Mouse (Mus musculus): Measurements from ENCODE around the gene Gm49320. TPM values are rescaled to one million over a fixed set of nuclear protein-coding genes. Genes with fewer than 3 reads are reported as not detected.
"Not testable (repeated sequence)": the region's sequence is repeated elsewhere in the genome, so short reads cannot be mapped to it uniquely, and the experiment has no call there.

The Gm49320 gene
- polyA plus RNA-seq, 1 experiment from 2014 or later = 0.34 TPM

DNA sequence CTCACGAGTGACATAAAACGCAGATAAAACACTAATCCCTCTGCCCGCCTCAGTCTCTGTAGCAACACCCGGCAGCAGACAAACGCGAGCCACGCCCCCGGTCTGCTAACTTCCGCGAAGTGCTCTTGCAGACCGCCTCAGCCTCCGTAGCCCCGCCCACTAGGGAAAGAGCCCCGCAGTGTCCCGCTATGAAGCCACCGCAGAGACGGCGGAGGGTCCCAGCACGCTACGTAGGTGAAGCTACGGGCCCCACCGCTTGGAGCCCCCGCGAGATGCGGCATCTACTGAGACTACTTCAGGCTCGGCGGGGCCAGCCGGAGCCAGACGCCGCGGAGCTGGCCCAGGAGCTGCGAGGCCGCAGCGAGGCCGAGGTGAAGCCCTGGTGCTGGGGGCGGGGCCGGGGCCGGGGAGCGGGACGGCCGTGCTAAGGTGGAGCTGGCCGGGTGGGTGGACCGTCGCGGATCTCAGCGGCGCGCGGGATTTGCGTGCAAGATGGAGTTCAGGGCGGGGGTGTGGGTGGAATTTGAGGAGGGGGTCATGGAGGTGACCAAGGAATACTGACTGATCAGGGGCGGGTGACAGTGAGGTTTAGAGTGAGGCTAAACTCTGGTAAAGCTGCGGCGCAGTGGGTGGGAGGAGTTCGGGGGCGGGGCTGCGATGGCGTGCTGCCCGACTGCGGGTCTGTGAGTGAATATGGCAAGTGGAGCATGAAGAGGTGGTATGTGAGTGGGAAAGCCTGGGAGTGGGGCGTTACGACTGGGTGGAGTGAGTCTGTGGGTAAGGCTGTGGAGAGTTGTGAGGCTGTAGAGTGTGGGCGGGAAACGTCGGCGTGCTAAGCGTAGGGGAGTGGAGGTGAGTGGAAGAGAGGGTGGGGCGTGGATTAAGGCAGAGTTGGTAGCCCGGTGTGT lies 14.5 kb downstream of the Gm49320 start, which contains the start of gene Snapc2:
Gene Snapc2 (plus strand): TSS at position 147 of the 908 bp plus-strand sequence.
- peak; percentile 93 for ATAC-seq
- no peaks in the 10 kb centered on the region for H3K27me3 ChIP-seq (replicated peaks)
- peaks cover 21% of the 10 kb centered on the region for H3K36me3 ChIP-seq
- WGBS = under 1% methylated on average over 69 of the region's 69 CpGs
- H3K4me2 ChIP-seq (replicated peaks) = peak within 1 kb of the TSS; percentile 77
- H3K9me3 ChIP-seq = no peaks in the 10 kb centered on the region
- H3K4me1 ChIP-seq (replicated peaks) = peaks cover 36% of the 10 kb centered on the region
- H3K9ac ChIP-seq = peak within 1 kb of the TSS; percentile 98
- H3K27ac ChIP-seq = peak within 1 kb of the TSS; percentile 95
- peak within 1 kb of the TSS; percentile 99 for H3K4me3 ChIP-seq (replicated peaks)

DNA sequence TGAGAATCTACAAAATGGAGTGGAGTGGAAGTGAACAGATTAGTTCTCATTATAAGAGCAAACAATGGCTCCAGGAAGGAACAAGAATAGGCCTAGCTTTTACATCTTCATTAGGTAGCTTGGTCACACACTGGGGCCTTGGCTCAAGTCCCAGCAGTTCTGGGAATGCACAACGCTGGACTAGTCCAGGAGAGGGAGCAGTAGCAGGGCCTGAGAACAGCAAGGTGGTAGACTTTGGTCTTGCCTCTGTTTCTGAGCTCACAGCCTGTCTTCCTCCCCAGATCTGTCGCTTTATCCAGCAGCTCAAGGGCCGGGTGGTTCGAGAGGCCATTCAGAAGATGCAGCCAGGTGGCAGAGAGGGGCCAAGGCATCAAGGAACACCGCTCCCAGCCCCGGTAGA lies 15.3 kb downstream of the Gm49320 start:
- WGBS = 58% methylated on average over 6 of the region's 6 CpGs
- ATAC-seq = no peak
- Histone ChIP-seq H3K27ac (0 out of 2 replicates have a peak overlapping the region, but pooled peaks have one; percentile 29), H3K36me3 (peaks cover 21% of the 10 kb centered on the region), H3K4me2 (replicated peaks) (peak overlapping the region; percentile 77), H3K27me3 (replicated peaks) (no peaks in the 10 kb centered on the region), H3K9ac (no peak overlapping the region; the same call in 1 of the 2 replicates), H3K4me1 (replicated peaks) (peaks cover 39% of the 10 kb centered on the region), H3K9me3 (no peaks in the 10 kb centered on the region), H3K4me3 (replicated peaks) (peak overlapping the region; percentile 99)

DNA sequence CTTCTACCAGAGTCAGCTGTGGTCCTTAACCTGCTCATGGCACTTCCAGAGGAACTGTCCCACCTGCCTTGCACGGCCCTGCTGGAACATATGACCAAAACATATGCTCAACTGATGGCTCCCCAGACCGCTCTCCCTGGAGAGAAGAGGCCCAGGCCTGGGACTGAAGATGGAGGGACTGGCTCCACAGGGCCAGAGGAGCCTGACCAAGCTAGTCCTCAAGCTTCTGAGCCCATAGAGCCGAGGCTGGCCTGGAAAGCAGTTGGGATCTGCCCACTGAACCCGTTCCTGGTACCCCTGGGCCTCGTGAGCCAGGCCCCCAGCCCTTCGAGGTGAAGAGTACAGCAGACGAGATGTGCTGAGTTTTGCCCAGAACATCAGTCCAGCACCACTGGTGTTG lies 16.8 kb downstream of the Gm49320 start:
- H3K9ac ChIP-seq; H3K4me3 ChIP-seq (replicated peaks); ATAC-seq; H3K27me3 ChIP-seq (replicated peaks); H3K27ac ChIP-seq; H3K4me2 ChIP-seq (replicated peaks); H3K9me3 ChIP-seq: not testable (repeated sequence)
- 84% methylated on average over 7 of the region's 7 CpGs for WGBS
- Histone ChIP-seq H3K4me1 (replicated peaks) (peaks cover 40% of the 10 kb centered on the region), H3K36me3 (peaks cover 23% of the 10 kb centered on the region)

DNA sequence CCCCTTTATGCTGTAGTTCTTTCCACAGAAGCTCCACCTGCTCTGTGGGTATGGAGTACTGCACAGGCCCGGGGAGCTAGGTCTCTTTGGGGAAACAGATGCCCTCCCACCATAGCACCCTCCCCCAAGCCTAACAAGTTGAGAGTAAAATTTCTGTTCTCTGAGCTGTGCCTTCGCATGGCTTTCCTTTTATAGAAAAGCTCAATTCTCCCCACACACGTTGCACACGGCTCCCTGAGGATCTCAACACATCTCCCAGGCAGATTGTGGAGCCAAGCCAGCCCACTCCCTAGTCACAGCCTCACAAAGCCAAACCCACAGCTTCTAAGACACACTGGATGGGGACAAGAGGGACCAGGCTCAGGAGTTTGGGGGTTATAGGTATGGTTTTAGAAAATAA lies 18.2 kb downstream of the Gm49320 start:
- Histone ChIP-seq H3K4me3 (replicated peaks) (no peak overlapping the region), H3K9ac (no peak overlapping the region), H3K4me1 (replicated peaks) (peaks cover 37% of the 10 kb centered on the region), H3K27me3 (replicated peaks) (no peaks in the 10 kb centered on the region), H3K27ac (peak overlapping the region; percentile 73; the same call in 1 of the 2 replicates), H3K9me3 (no peaks in the 10 kb centered on the region), H3K36me3 (peaks cover 32% of the 10 kb centered on the region), H3K4me2 (replicated peaks) (0 out of 2 replicates have a peak overlapping the region, but pooled peaks have one; percentile 87)
- no peak for ATAC-seq
- WGBS = 55% methylated on average over 4 of the region's 4 CpGs

DNA sequence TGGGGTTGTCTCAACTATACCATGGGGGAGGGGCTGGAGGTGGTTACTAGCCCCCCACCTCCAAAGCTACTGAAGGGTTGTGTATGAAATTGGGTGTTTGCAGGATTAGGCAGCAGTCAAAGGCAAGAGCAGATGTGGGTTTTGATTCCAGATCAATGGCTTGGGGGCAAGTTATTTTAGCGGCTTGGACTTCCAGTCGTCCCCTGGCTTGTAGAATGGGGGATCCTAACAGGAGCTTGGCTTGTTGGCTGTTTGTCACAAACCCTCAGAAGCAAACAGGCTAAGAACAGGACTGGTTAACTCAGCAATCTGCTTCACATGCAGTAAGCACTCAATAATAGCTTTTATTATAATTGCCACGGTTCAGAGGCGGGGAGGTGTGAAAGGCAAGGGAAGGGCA lies 18.7 kb downstream of the Gm49320 start:
- peaks cover 34% of the 10 kb centered on the region for H3K4me1 ChIP-seq (replicated peaks)
- 82% methylated on average over 4 of the region's 4 CpGs for WGBS
- 0 out of 2 replicates have a peak overlapping the region, but pooled peaks have one; percentile 65 for H3K9ac ChIP-seq
- ATAC-seq = no peak
- H3K27me3 ChIP-seq (replicated peaks) = no peaks in the 10 kb centered on the region
- H3K36me3 ChIP-seq = peaks cover 34% of the 10 kb centered on the region
- H3K4me3 ChIP-seq (replicated peaks) = no peak overlapping the region
- H3K4me2 ChIP-seq (replicated peaks) = peak overlapping the region; percentile 87
- H3K27ac ChIP-seq = peak overlapping the region; percentile 73; the same call in 1 of the 2 replicates
- no peaks in the 10 kb centered on the region for H3K9me3 ChIP-seq

DNA sequence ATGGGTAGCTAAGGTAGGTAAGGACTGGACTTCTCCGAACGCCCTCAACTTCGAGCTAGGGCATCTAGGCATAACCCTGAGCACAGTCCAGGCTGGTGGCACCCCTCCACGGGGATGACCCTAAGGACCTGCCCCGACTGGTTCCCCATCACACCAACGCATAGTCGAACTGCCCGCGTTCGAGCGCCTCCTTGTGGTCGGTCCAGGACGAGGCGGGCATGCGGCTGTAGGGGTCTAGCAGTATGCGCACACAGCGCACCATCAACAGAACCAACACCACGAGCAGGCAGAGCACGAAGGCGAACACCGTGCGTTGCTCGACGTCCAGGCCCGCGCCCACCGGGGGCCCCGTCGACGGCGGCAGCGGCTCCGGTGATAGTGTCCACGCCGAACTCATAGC lies 19.6 kb downstream of the Gm49320 start:
- WGBS = 1% methylated on average over 35 of the region's 35 CpGs
- no peaks in the 10 kb centered on the region for H3K27me3 ChIP-seq (replicated peaks)
- H3K4me1 ChIP-seq (replicated peaks) = peaks cover 30% of the 10 kb centered on the region
- H3K36me3 ChIP-seq = peaks cover 42% of the 10 kb centered on the region
- H3K9me3 ChIP-seq = no peaks in the 10 kb centered on the region
- peak overlapping the region; percentile 87 for H3K4me2 ChIP-seq (replicated peaks)
- peak overlapping the region; percentile 73 for H3K4me3 ChIP-seq (replicated peaks)
- H3K27ac ChIP-seq = peak overlapping the region; percentile 73
- ATAC-seq = peak; percentile 49
- peak overlapping the region; percentile 65 for H3K9ac ChIP-seq

DNA sequence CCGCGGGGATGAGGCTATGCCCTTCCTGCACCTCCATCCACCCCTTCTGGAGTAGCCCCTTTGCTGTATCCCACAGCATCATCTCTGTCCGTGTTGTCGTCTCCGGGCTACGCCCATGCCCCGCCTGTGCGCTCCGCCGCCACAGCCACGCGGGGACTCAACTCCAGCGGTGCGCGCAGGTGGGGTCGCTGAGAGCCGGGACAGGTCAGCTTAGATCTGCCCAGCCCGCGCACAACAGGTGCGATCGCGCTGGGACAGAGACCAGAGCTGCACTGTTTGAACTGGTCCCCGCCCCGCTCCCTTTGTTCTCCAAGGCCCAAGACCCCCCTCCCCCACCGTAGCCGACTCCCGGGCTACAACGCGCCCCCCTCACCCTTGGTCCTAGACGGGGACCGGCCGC lies 20.0 kb downstream of the Gm49320 start:
- Histone ChIP-seq H3K4me1 (replicated peaks) (peaks cover 30% of the 10 kb centered on the region), H3K36me3 (peaks cover 43% of the 10 kb centered on the region), H3K9me3 (no peaks in the 10 kb centered on the region), H3K27ac (peak overlapping the region; percentile 73), H3K27me3 (replicated peaks) (no peaks in the 10 kb centered on the region), H3K9ac (peak overlapping the region; percentile 65), H3K4me3 (replicated peaks) (peak overlapping the region; percentile 73), H3K4me2 (replicated peaks) (peak overlapping the region; percentile 87)
- peak; percentile 75 for ATAC-seq
- WGBS = 0% methylated on average over 32 of the region's 32 CpGs

DNA sequence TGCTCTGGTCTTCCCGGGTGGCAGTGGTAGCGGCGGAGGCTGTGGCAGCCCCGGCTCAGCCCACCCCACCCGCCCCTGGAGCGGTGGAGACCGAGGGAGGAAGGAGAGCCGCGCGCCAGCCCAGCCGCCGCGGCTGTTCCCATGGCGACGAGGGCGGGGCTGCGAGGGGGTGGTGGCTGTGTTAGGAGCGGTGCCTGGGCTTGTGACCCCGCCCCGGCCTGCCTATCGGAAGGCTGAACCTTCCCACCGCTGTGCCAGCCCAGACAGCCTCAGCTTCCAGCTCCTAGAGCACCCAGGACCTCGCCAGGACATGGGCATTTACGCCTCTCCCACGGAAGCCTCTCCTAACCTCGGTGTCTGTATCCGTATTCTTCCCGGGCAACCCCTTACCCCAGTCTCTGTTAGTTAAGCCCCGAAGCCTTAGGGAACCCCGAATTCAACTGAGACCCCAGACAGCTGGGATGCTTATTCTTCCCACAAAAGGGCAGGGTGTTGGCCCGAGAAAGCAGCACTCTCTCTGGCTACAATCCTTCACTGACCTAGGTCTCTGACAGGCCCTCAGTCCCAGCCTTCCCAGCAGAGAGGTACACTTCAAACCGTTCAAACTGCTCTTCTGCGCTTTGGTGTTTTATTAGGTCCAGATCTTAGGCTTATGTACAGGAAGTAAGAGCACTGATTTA lies 20.6 kb downstream of the Gm49320 start, which contains the start of gene Ctxn1:
Gene Ctxn1 (minus strand): TSS at position 150 of the 680 bp plus-strand sequence.
- Histone ChIP-seq H3K36me3 (peaks cover 45% of the 10 kb centered on the region), H3K9me3 (no peaks in the 10 kb centered on the region), H3K27me3 (replicated peaks) (no peaks in the 10 kb centered on the region), H3K27ac (peak within 1 kb of the TSS; percentile 73), H3K4me1 (replicated peaks) (peaks cover 27% of the 10 kb centered on the region), H3K4me3 (replicated peaks) (peak within 1 kb of the TSS; percentile 73), H3K9ac (peak within 1 kb of the TSS; percentile 65), H3K4me2 (replicated peaks) (peak within 1 kb of the TSS; percentile 87)
- ATAC-seq = peak; percentile 96
- WGBS = 4% methylated on average over 33 of the region's 33 CpGs

DNA sequence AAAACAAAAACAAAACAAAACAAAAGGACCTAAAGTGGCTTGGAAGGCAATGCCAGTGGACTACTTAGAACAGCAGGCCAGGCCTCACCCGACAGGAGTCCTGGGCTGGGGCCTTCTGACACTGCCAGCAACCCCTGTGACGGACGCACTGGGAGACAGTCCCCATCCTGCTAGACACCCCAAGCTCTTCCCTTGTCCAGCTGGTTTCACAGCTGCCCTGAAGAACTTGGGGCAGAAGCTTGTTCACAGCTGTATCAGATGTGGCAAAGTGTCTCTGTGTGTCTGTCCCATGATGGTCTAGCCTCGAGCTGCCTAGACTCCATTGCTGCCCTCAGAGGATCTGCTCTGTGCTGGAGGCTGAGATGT lies 21.1 kb downstream of the Gm49320 start:
- H3K36me3 ChIP-seq = peaks cover 44% of the 10 kb centered on the region
- WGBS = 78% methylated on average over 4 of the region's 4 CpGs
- no peak for ATAC-seq
- no peaks in the 10 kb centered on the region for H3K27me3 ChIP-seq (replicated peaks)
- peaks cover 27% of the 10 kb centered on the region for H3K4me1 ChIP-seq (replicated peaks)
- H3K27ac ChIP-seq = 0 out of 2 replicates have a peak overlapping the region, but pooled peaks have one; percentile 64
- H3K9ac ChIP-seq = no peak overlapping the region
- no peak overlapping the region for H3K4me3 ChIP-seq (replicated peaks)
- no peaks in the 10 kb centered on the region for H3K9me3 ChIP-seq
- H3K4me2 ChIP-seq (replicated peaks) = no peak overlapping the region

DNA sequence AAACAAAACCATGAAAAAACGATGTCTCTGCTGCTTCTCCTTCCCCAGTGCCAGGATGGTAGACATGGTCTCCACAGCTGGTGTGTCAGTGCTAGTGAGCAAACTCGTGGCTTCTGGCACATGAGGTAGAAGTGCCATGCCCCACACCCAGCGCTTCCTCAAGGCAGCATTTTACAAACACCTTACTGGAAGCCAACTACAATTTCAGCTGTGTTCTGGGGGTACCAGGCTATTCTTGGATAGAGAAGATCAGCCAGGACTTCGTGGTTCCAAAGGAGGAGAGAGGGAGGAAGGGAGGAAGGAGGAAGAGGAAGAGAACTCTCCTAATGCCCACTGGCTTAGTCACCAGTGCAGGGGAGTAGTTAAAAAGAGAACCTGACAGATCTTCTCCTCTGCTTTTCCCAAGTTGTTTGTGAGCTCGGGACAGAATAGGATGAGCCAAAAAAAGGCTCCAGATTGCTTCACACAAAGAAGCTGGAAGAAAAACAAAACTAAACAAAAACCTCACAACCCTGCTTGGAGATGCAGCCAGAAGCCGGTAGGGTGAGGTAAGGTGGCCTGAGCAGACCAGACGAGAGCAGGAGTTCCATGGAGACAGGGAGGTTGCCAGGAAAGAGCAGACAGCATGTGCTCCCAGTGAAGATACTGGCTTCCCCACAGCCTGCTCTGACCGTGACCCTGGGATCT lies 24.6 kb downstream of the Gm49320 start:
- Histone ChIP-seq H3K4me3 (replicated peaks) (no peak overlapping the region), H3K4me2 (replicated peaks) (no peak overlapping the region), H3K4me1 (replicated peaks) (peaks cover 13% of the 10 kb centered on the region; the same call in 1 of the 2 replicates), H3K27me3 (replicated peaks) (no peaks in the 10 kb centered on the region), H3K9me3 (no peaks in the 10 kb centered on the region), H3K27ac (no peak overlapping the region), H3K9ac (no peak overlapping the region), H3K36me3 (peaks cover 57% of the 10 kb centered on the region)
- 86% methylated on average over 8 of the region's 8 CpGs for WGBS
- ATAC-seq = no peak

DNA sequence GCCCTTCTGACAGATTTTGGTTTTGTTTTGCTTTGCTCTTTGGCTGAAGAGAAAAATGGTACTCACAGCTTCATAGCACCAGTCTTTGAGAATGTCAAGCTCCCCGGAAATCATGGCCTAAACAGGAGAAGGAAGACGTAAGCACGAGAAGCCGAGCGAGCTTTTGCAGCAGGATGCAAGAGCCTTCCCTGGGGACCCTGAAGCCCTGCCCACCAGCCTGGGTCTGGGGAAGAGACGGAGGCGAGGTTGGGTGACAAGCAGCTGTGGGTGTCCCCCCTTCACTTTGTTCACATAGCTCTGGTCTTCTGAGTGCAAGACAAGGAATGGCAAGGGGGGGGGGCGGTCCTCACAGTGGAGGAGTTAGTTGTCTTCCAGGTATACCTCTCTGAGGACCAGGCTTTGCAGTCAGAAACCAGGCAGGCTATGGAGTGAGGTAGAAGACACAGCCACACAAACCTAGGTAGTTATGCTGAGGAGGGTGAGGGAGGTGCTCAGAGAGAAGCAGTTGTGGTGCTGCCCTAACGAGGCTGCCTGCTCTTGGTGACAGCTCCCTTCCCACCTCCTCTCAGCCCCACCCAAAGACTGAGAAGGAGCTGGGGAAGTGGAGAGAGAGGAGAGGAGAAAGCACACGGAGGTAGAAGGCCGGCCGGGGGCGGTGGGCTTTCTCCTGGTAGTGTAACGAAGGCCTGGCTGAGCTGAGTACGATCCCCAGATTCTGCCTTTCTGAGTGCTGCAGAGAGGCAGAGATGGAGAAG lies 26.7 kb downstream of the Gm49320 start:
- Histone ChIP-seq H3K4me3 (replicated peaks) (no peak overlapping the region), H3K4me2 (replicated peaks) (no peak overlapping the region), H3K36me3 (peaks cover 65% of the 10 kb centered on the region), H3K27ac (no peak overlapping the region), H3K27me3 (replicated peaks) (no peaks in the 10 kb centered on the region), H3K4me1 (replicated peaks) (no peaks in the 10 kb centered on the region), H3K9me3 (no peaks in the 10 kb centered on the region), H3K9ac (no peak overlapping the region)
- WGBS = 91% methylated on average over 15 of the region's 15 CpGs
- no peak for ATAC-seq

All from intestine, embryonic 15.5 days (tissue).